Mouse (Mus musculus) liver, embryonic 16.5 days (tissue): ENCODE measurements around the gene Drd4. TPM values are rescaled to one million over a fixed set of nuclear protein-coding genes. Genes with fewer than 3 reads are reported as not detected.

ENCODE experiments used
- ATAC-seq: fragments of 200-750 bp; cut with Nextera tagmentation; 2 replicates; pipeline ENCODE4 v1.8.0; 2017; ENCODE audit warnings: low read depth, mild to moderate bottlenecking, moderate number of reproducible peaks, moderate library complexity
- H3K27ac ChIP-seq: fragments of 300-500 bp; sonication (generic); 2 replicates; pipeline ENCODE4 v1.5.1; 2014; ENCODE audit warnings: mild to moderate bottlenecking, low read length
- H3K27me3 ChIP-seq: fragments of 300-500 bp; sonication (generic); 2 replicates; pipeline ENCODE4 v1.6.1; 2014; ENCODE audit warnings: low read depth, low read length, mixed read lengths; ENCODE audit not compliant: control insufficient read depth, insufficient read depth
- H3K36me3 ChIP-seq: fragments of 300-500 bp; sonication (generic); 2 replicates; pipeline ENCODE4 v1.6.1; 2014; ENCODE audit warnings: mild to moderate bottlenecking; ENCODE audit not compliant: control insufficient read depth, insufficient read depth
- H3K4me1 ChIP-seq: fragments of 300-500 bp; sonication (generic); 2 replicates; pipeline ENCODE4 v1.6.1; 2014; ENCODE audit warnings: low read depth, low read length, mixed read lengths; ENCODE audit not compliant: control insufficient read depth
- H3K4me2 ChIP-seq: fragments of 300-500 bp; sonication (generic); 2 replicates; pipeline ENCODE4 v1.6.1; 2014; ENCODE audit warnings: low read depth, low read length, mixed read lengths
- H3K4me3 ChIP-seq: fragments of 300-500 bp; sonication (generic); 2 replicates; pipeline ENCODE4 v1.5.1; 2014; ENCODE audit warnings: low read depth, mild to moderate bottlenecking, low read length
- H3K9ac ChIP-seq: fragments of 300-500 bp; sonication (generic); 2 replicates; pipeline ENCODE4 v1.6.1; 2014; ENCODE audit warnings: low read depth, low read length
- H3K9me3 ChIP-seq: fragments of 300-500 bp; sonication (generic); replicated peaks from 2 replicates; pipeline ENCODE4 v1.6.1; 2016; ENCODE audit warnings: low read length; ENCODE audit not compliant: control insufficient read depth
- WGBS: fragments of 180-500 bp; shearing (Covaris S2); extraction: QIAGEN DNeasy Blood & Tissue Kit; methylation state at CpG from one replicate; pipeline ENCODE4 v1.1.7; 2014; ENCODE audit not compliant: insufficient replicate concordance; 5-methylcytosine and 5-hydroxymethylcytosine counted together
- polyA plus RNA-seq: library from polyadenylated mRNA; unstranded; fragments of >200 nt; fragmentation: Nextera tagmentation; extraction: Ambion mirVana; gene quantifications from 2 replicates; pipeline ENCODE4 v1.2.1, GENCODE M21; 2015

Gene Drd4
- polyA plus RNA-seq, 1 experiment from 2014 or later, result not detected

- WGBS, result 74% methylated on average over 6 of the region's 6 CpGs
- Histone ChIP-seq H3K9me3 (no peaks in the 10 kb centered on the region), H3K27me3 (peaks cover 21% of the 10 kb centered on the region), H3K36me3 (no peaks in the 10 kb centered on the region), H3K4me1 (no peaks in the 10 kb centered on the region), H3K4me3 (no peak overlapping the region), H3K4me2 (no peak overlapping the region), H3K9ac (no peak overlapping the region), H3K27ac (no peak overlapping the region)
- no peak for ATAC-seq
Measured at GRCm38 (mm10) chr7:141281442-141281841, 10.4 kb upstream of the Drd4 start.

- H3K4me2 ChIP-seq, result no peak overlapping the region
- H3K27me3 ChIP-seq, result peaks cover 19% of the 10 kb centered on the region
- H3K9me3 ChIP-seq, result no peaks in the 10 kb centered on the region
- no peak overlapping the region for H3K27ac ChIP-seq
- H3K36me3 ChIP-seq, result no peaks in the 10 kb centered on the region
- H3K9ac ChIP-seq, result no peak overlapping the region
- no peak overlapping the region for H3K4me3 ChIP-seq
- no peaks in the 10 kb centered on the region for H3K4me1 ChIP-seq
- no peak for ATAC-seq
- WGBS, result 74% methylated on average over 4 of the region's 4 CpGs
Measured at GRCm38 (mm10) chr7:141282756-141283155, 9.1 kb upstream of the Drd4 start.

GRCm38 (mm10) chr7:141288042-141288441 lies 3.8 kb upstream of the Drd4 start:
- no peak overlapping the region for H3K9ac ChIP-seq
- H3K4me2 ChIP-seq, result no peak overlapping the region
- H3K36me3 ChIP-seq, result no peaks in the 10 kb centered on the region
- no peak for ATAC-seq
- no peaks in the 10 kb centered on the region for H3K9me3 ChIP-seq
- 62% methylated on average over 3 of the region's 3 CpGs for WGBS
- no peak overlapping the region for H3K4me3 ChIP-seq
- H3K27me3 ChIP-seq, result peaks cover 31% of the 10 kb centered on the region
- H3K4me1 ChIP-seq, result no peaks in the 10 kb centered on the region; the same call in 1 of the 2 replicates
- no peak overlapping the region for H3K27ac ChIP-seq

- 30% methylated on average over 15 of the region's 15 CpGs for WGBS
- no peak overlapping the region for H3K9ac ChIP-seq
- H3K36me3 ChIP-seq, result 0 out of 2 replicates have a peak, but pooled peaks cover 3% of the 10 kb centered on the region
- no peaks in the 10 kb centered on the region for H3K9me3 ChIP-seq
- H3K27ac ChIP-seq, result no peak overlapping the region
- H3K27me3 ChIP-seq, result peaks cover 60% of the 10 kb centered on the region
- H3K4me2 ChIP-seq, result no peak overlapping the region
- no peak overlapping the region for H3K4me3 ChIP-seq
- peaks cover 4% of the 10 kb centered on the region for H3K4me1 ChIP-seq
- ATAC-seq, result no peak
Measured at GRCm38 (mm10) chr7:141292583-141293388, 980 bp downstream of the Drd4 start.

- Histone ChIP-seq H3K9me3 (no peaks in the 10 kb centered on the region), H3K4me2 (peak overlapping the region; percentile 1; the same call in 1 of the 2 replicates), H3K36me3 (0 out of 2 replicates have a peak, but pooled peaks cover 3% of the 10 kb centered on the region), H3K27ac (no peak overlapping the region), H3K9ac (no peak overlapping the region), H3K27me3 (peaks cover 56% of the 10 kb centered on the region), H3K4me3 (peak overlapping the region; percentile 23; the same call in 1 of the 2 replicates), H3K4me1 (peaks cover 4% of the 10 kb centered on the region)
- no peak for ATAC-seq
- 1% methylated on average over 53 of the region's 53 CpGs for WGBS
Measured at GRCm38 (mm10) chr7:141293852-141294471, 2.2 kb downstream of the Drd4 start.

GRCm38 (mm10) chr7:141294479-141294878 lies 2.7 kb downstream of the Drd4 start:
- H3K4me1 ChIP-seq, result peaks cover 4% of the 10 kb centered on the region
- ATAC-seq, result no peak
- no peak overlapping the region for H3K27ac ChIP-seq
- H3K9me3 ChIP-seq, result no peaks in the 10 kb centered on the region
- H3K9ac ChIP-seq, result no peak overlapping the region
- no peak overlapping the region for H3K4me3 ChIP-seq
- 2% methylated on average over 22 of the region's 22 CpGs for WGBS
- 0 out of 2 replicates have a peak, but pooled peaks cover 3% of the 10 kb centered on the region for H3K36me3 ChIP-seq
- peak overlapping the region; percentile 1; the same call in 1 of the 2 replicates for H3K4me2 ChIP-seq
- peaks cover 56% of the 10 kb centered on the region for H3K27me3 ChIP-seq

GRCm38 (mm10) chr7:141297926-141298650 lies 6.3 kb downstream of the Drd4 start:
- H3K4me1 ChIP-seq, result peaks cover 8% of the 10 kb centered on the region
- H3K36me3 ChIP-seq, result peaks cover 6% of the 10 kb centered on the region; the same call in 1 of the 2 replicates
- H3K4me2 ChIP-seq, result no peak overlapping the region
- H3K9me3 ChIP-seq, result no peaks in the 10 kb centered on the region
- no peak overlapping the region for H3K27ac ChIP-seq
- peaks cover 28% of the 10 kb centered on the region for H3K27me3 ChIP-seq
- no peak overlapping the region for H3K4me3 ChIP-seq
- H3K9ac ChIP-seq, result no peak overlapping the region
- peak; percentile 24; the same call in 1 of the 2 replicates for ATAC-seq
- 55% methylated on average over 3 of the region's 3 CpGs for WGBS

GRCm38 (mm10) chr7:141299175-141299574 lies 7.4 kb downstream of the Drd4 start:
- 88% methylated on average over 8 of the region's 8 CpGs for WGBS
- Histone ChIP-seq H3K4me3 (no peak overlapping the region), H3K36me3 (peaks cover 10% of the 10 kb centered on the region; the same call in 1 of the 2 replicates), H3K9me3 (no peaks in the 10 kb centered on the region), H3K9ac (no peak overlapping the region), H3K27ac (no peak overlapping the region), H3K27me3 (peaks cover 17% of the 10 kb centered on the region), H3K4me2 (no peak overlapping the region), H3K4me1 (peaks cover 4% of the 10 kb centered on the region)
- no peak for ATAC-seq
